Mouse (Mus musculus): ENCODE measurements at regions not wholly inside any gene's neighbourhood (a gene's known extent, or its start where the extent isn't known, plus 50 kb on each side); places are given as distances from the start of the nearest gene placed in this dataset.
A peak's percentile ranks its signal among the peaks of the same experiment; 100 is the strongest.

- DNase-seq (ENCODE audit: low spot score) = peak; percentile 85
- 28% methylated on average over 6 of the region's 6 CpGs for WGBS
- no peaks in the 10 kb centered on the region for H3K9me3 ChIP-seq (replicated peaks; ENCODE audit: low read length)
- 0 out of 2 replicates have a peak overlapping the region, but pooled peaks have one; percentile 37 for H3K27ac ChIP-seq
- no peak overlapping the region for H3K9ac ChIP-seq (ENCODE audit: low read depth, low read length)
- 0 out of 2 replicates have a peak, but pooled peaks have one; percentile 27 for ATAC-seq (replicated peaks; ENCODE audit: low FRiP score, low read depth)
- no peaks in the 10 kb centered on the region for H3K36me3 ChIP-seq (ENCODE audit: insufficient read depth, low read length)
- H3K4me2 ChIP-seq (ENCODE audit: low read length) = no peak overlapping the region
- peaks cover 20% of the 10 kb centered on the region for H3K4me1 ChIP-seq (replicated peaks; ENCODE audit: insufficient read depth, low read length)
- no peak overlapping the region for H3K4me3 ChIP-seq (replicated peaks; ENCODE audit: low read depth, low read length)
- no peak for TF ChIP-seq CTCF (IDR thresholded peaks at IDR 0.05; ENCODE audit: low read depth)
- H3K27me3 ChIP-seq (ENCODE audit: insufficient read depth, low read length) = no peaks in the 10 kb centered on the region
Observed at GRCm38 (mm10) chr12:69451110-69451509, 78.9 kb upstream of the Gm9887 start.

GRCm38 (mm10) chr12:69447962-69448767, 75.9 kb upstream of the Gm9887 start:
- peak overlapping the region; percentile 13; the same call in 1 of the 2 replicates for H3K4me3 ChIP-seq (replicated peaks; ENCODE audit: low read depth, low read length)
- no peaks in the 10 kb centered on the region for H3K9me3 ChIP-seq (replicated peaks; ENCODE audit: low read length)
- peak overlapping the region; percentile 85 for H3K27ac ChIP-seq
- ATAC-seq (replicated peaks; ENCODE audit: low FRiP score, low read depth) (no peak), DNase-seq (ENCODE audit: low spot score) (no peak)
- no peak for TF ChIP-seq CTCF (IDR thresholded peaks at IDR 0.05; ENCODE audit: low read depth)
- no peaks in the 10 kb centered on the region for H3K27me3 ChIP-seq (ENCODE audit: insufficient read depth, low read length)
- 50% methylated on average over 14 of the region's 14 CpGs for WGBS
- peak overlapping the region; percentile 51 for H3K4me2 ChIP-seq (ENCODE audit: low read length)
- peak overlapping the region; percentile 31; the same call in 1 of the 2 replicates for H3K9ac ChIP-seq (ENCODE audit: low read depth, low read length)
- no peaks in the 10 kb centered on the region for H3K36me3 ChIP-seq (ENCODE audit: insufficient read depth, low read length)
- H3K4me1 ChIP-seq (replicated peaks; ENCODE audit: insufficient read depth, low read length) = peaks cover 22% of the 10 kb centered on the region

GRCm38 (mm10) chr12:69447322-69447827, 75.1 kb upstream of the Gm9887 start:
- Histone ChIP-seq H3K9me3 (replicated peaks; ENCODE audit: low read length) (no peaks in the 10 kb centered on the region), H3K4me1 (replicated peaks; ENCODE audit: insufficient read depth, low read length) (peaks cover 22% of the 10 kb centered on the region), H3K27me3 (ENCODE audit: insufficient read depth, low read length) (no peaks in the 10 kb centered on the region), H3K27ac (peak overlapping the region; percentile 85), H3K4me3 (replicated peaks; ENCODE audit: low read depth, low read length) (0 out of 2 replicates have a peak overlapping the region, but pooled peaks have one; percentile 11), H3K9ac (ENCODE audit: low read depth, low read length) (peak overlapping the region; percentile 31; the same call in 1 of the 2 replicates), H3K36me3 (ENCODE audit: insufficient read depth, low read length) (no peaks in the 10 kb centered on the region), H3K4me2 (ENCODE audit: low read length) (peak overlapping the region; percentile 51)
- 48% methylated on average over 9 of the region's 9 CpGs for WGBS
- DNase-seq (ENCODE audit: low spot score) (peak; percentile 57), ATAC-seq (replicated peaks; ENCODE audit: low FRiP score, low read depth) (no peak)
- no peak for TF ChIP-seq CTCF (IDR thresholded peaks at IDR 0.05; ENCODE audit: low read depth)

- no peak for TF ChIP-seq CTCF (IDR thresholded peaks at IDR 0.05; ENCODE audit: low read depth)
- Histone ChIP-seq H3K9me3 (replicated peaks; ENCODE audit: low read length) (no peaks in the 10 kb centered on the region), H3K4me2 (ENCODE audit: low read length) (peak overlapping the region; percentile 51), H3K27ac (peak overlapping the region; percentile 85), H3K4me3 (replicated peaks; ENCODE audit: low read depth, low read length) (0 out of 2 replicates have a peak overlapping the region, but pooled peaks have one; percentile 11), H3K9ac (ENCODE audit: low read depth, low read length) (peak overlapping the region; percentile 47; the same call in 1 of the 2 replicates), H3K36me3 (ENCODE audit: insufficient read depth, low read length) (no peaks in the 10 kb centered on the region), H3K4me1 (replicated peaks; ENCODE audit: insufficient read depth, low read length) (peaks cover 22% of the 10 kb centered on the region), H3K27me3 (ENCODE audit: insufficient read depth, low read length) (no peaks in the 10 kb centered on the region)
- ATAC-seq (replicated peaks; ENCODE audit: low FRiP score, low read depth) (peak; percentile 89), DNase-seq (ENCODE audit: low spot score) (peak; percentile 89)
- WGBS = 9% methylated on average over 17 of the region's 17 CpGs
Observed at GRCm38 (mm10) chr12:69446468-69447321, 74.4 kb upstream of the Gm9887 start.

GRCm38 (mm10) chr12:69446085-69446467, 73.8 kb upstream of the Gm9887 start:
- peak; percentile 4; the same call in 1 of the 2 replicates for ATAC-seq (replicated peaks; ENCODE audit: low FRiP score, low read depth)
- H3K4me3 ChIP-seq (replicated peaks; ENCODE audit: low read depth, low read length) = no peak overlapping the region

GRCm38 (mm10) chr12:69442321-69442720, 70.1 kb upstream of the Gm9887 start:
- DNase-seq (ENCODE audit: low spot score) (peak; percentile 41), ATAC-seq (replicated peaks; ENCODE audit: low FRiP score, low read depth) (peak; percentile 58; the same call in 1 of the 2 replicates)
- Histone ChIP-seq H3K36me3 (ENCODE audit: insufficient read depth, low read length) (no peaks in the 10 kb centered on the region), H3K9me3 (replicated peaks; ENCODE audit: low read length) (no peaks in the 10 kb centered on the region), H3K27me3 (ENCODE audit: insufficient read depth, low read length) (no peaks in the 10 kb centered on the region), H3K4me2 (ENCODE audit: low read length) (no peak overlapping the region), H3K9ac (ENCODE audit: low read depth, low read length) (no peak overlapping the region), H3K4me3 (replicated peaks; ENCODE audit: low read depth, low read length) (no peak overlapping the region), H3K4me1 (replicated peaks; ENCODE audit: insufficient read depth, low read length) (peaks cover 14% of the 10 kb centered on the region), H3K27ac (no peak overlapping the region)
- TF ChIP-seq CTCF (IDR thresholded peaks at IDR 0.05; ENCODE audit: low read depth) = no peak
- WGBS = 26% methylated on average over 6 of the region's 6 CpGs

More at GRCm38 (mm10) chr12:69446085-69446467, 73.8 kb upstream of the Gm9887 start:
- no peaks in the 10 kb centered on the region for H3K27me3 ChIP-seq (ENCODE audit: insufficient read depth, low read length)
- peak overlapping the region; percentile 85 for H3K27ac ChIP-seq
- no peak for TF ChIP-seq CTCF (IDR thresholded peaks at IDR 0.05; ENCODE audit: low read depth)
- peak; percentile 78 for DNase-seq (ENCODE audit: low spot score)
- WGBS = 9% methylated on average over 10 of the region's 10 CpGs
- peak overlapping the region; percentile 47; the same call in 1 of the 2 replicates for H3K9ac ChIP-seq (ENCODE audit: low read depth, low read length)
- peak overlapping the region; percentile 51 for H3K4me2 ChIP-seq (ENCODE audit: low read length)
- peaks cover 22% of the 10 kb centered on the region for H3K4me1 ChIP-seq (replicated peaks; ENCODE audit: insufficient read depth, low read length)
- no peaks in the 10 kb centered on the region for H3K36me3 ChIP-seq (ENCODE audit: insufficient read depth, low read length)
- H3K9me3 ChIP-seq (replicated peaks; ENCODE audit: low read length) = no peaks in the 10 kb centered on the region
